Mouse (Mus musculus) left cerebral cortex, postnatal 14 days (tissue): Measurements from ENCODE around the gene Gpr33. TPM values are rescaled to one million over a fixed set of nuclear protein-coding genes. Genes with fewer than 3 reads are reported as not detected.

Source experiments
- DNase-seq, 2 experiments: peaks; one replicate each; pipeline ENCODE4 v3.0.0; 2021 to 2022; ENCODE audit warnings: low spot score in 2 of 2, mixed read lengths in 1 of 2
- intact Hi-C: fragments of 180-260 bp; cut with DNase I; formaldehyde crosslinking; loops from one replicate; pipeline ENCODE4 v1.15.1; 2025
- total RNA-seq, 2 experiments: library from RNA; stranded (reverse); gene quantifications; 2 replicates each; pipeline ENCODE4 v1.2.3; 2021

Gpr33 gene
- total RNA-seq, 2 experiments from 2014 or later: not detected

DNA sequence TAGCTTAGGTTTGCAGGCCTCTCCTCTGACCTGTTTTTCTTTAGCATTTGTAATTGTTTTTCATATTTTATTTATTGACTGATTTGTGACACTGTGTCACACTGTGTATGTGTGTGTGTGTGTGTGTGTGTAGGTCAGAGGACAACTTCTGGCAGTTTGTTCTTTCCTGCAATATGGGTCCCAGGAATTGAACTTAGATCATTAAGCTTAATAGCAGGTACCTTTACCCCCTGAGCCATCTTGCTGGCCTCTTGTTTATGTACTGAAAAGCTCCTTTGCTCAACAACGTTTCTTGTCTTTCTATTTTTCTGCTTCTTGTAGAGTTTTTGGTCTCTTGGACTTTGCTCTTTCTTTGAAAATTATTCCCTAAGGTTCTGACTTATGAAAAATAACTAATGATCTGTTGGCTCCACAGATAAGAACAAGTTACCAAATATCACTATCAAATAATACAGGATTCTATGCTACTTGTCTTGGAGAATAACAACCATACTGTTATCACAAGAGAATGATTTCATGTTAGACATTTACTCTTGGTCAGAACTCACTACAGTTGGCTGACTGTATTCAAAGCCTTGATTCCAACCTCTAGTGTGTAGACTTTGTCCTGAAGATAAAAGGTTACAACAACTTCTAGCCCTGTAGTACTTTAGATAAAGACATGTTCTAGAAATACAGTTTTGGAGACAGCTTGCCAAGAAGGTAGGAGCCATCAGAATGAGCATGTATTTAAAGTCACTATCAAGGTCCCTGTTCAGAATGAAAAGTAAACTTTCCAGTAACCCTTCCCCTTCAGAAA is 31.9 kb downstream of the Gpr33 start:
- DNase-seq: no peak
- intact Hi-C loops: loop anchor here (10.0 kb wide), 1 partner anchor 51 kb away; no protein-coding TSS in a partner anchor

DNA sequence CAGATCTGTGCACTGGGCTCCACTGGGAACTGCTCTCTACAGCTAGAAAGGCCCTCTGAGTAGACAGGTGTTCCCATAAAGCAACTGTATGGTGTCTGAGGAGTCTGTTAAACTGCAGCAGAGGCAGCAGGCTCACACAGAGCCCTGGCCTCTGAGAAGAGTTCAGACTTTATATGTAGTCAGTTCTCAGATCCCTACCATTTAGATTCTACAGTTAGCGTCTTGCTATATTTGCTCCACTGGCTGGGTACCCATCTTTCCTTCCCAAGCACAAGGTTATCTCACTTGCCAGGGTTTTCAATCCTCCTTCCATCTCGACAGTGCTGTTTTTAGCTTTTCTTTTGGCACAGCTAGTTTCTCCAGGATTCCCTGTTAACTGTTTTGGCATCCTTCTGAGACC is 37.2 kb downstream of the Gpr33 start:
- no peak for DNase-seq
- intact Hi-C loops: loop anchor here (10.0 kb wide), 1 partner anchor 46 kb away; no protein-coding TSS in a partner anchor

GRCm38 (mm10) chr12:51988536-51988935 is 39.3 kb downstream of the Gpr33 start:
- intact Hi-C loops: no loop called here
- DNase-seq: no peak

GRCm38 (mm10) chr12:51985826-51986225 is 42.0 kb downstream of the Gpr33 start:
- no peak for DNase-seq
- intact Hi-C loops: no loop called here

- DNase-seq: no peak
- intact Hi-C loops: no loop called here
These were observed 42.6 kb downstream of the Gpr33 start for GRCm38 (mm10) chr12:51985163-51985748.

DNA sequence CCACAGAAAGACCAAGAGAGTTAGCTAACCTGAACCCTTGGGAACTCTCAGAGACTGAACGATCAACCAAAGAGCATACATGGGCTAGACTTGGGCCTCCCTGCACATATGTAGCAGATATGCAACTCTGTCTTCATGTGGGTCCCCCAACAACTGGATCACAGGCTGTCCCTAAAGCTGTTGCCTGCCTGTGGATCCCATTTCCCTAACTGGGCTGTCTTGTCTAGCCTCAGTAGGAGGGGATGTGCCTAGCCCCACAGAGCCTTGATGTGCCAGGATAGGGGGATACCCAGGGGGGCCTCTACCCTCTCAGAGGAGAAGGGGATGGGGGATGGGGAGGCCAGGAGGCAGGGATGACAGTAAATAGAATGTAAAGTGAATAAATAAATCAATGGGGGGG is 44.2 kb downstream of the Gpr33 start:
- intact Hi-C loops: no loop called here
- no peak for DNase-seq

DNA sequence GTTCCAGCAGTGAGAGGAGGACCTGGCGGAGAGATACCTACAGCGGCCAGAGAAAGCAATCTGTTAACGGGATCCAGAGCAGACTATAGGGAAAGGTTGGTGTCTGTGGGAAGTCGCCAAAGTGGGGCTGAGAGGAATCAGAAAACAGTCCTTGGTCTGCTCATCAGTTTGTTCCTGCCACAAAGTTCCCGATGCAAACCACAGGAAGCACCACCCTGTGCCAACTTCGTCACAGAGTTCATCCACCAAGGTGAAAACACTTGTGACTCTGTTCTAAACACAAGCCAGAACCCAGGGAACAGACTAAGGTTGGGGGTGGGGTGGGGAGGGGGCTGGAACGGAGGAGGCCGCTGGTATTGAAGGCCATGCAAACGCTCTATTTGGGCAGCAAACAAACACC is 51.3 kb downstream of the Gpr33 start:
- intact Hi-C loops: no loop called here
- DNase-seq: no peak

DNA sequence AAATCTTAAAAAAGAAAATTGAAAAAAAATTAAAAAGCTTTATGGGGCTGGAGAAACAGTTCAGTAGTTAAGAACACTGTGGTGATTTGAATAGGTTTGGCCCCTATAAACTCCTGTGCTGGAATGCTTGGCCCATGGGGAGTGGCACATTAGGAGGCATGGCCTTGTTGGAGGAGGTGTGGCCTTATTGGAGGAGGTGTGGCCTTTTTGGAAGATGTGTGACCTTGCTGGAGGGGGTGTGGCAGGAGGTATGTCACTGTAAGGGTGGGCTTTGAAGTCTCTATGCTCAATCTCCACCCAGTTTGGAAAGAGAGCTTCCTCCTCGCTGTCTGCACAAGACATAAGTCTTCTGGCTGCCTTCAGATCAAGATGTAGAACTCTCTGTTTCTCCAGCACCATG is 53.5 kb downstream of the Gpr33 start:
- no peak for DNase-seq
- intact Hi-C loops: no loop called here

Other genes with a start within 250 kb of the Gpr33 start
- gene Hectd1, start 198.5 kb downstream of the Gpr33 start, total RNA-seq: 10 to 100 TPM; 83.8 to 88.8 TPM
- 1 to 10 TPM; 6.9 to 7.2 TPM for gene Heatr5a, start 56.7 kb downstream of the Gpr33 start, total RNA-seq
- gene Dtd2, start 21.6 kb downstream of the Gpr33 start, total RNA-seq: 10 to 100 TPM; 10.7 to 10.8 TPM
- 1 to 10 TPM; 5.0 to 5.3 TPM for gene Nubpl, start 69.7 kb upstream of the Gpr33 start, total RNA-seq